Mouse (Mus musculus): Measurements from ENCODE around the gene Casc3.

DNA sequence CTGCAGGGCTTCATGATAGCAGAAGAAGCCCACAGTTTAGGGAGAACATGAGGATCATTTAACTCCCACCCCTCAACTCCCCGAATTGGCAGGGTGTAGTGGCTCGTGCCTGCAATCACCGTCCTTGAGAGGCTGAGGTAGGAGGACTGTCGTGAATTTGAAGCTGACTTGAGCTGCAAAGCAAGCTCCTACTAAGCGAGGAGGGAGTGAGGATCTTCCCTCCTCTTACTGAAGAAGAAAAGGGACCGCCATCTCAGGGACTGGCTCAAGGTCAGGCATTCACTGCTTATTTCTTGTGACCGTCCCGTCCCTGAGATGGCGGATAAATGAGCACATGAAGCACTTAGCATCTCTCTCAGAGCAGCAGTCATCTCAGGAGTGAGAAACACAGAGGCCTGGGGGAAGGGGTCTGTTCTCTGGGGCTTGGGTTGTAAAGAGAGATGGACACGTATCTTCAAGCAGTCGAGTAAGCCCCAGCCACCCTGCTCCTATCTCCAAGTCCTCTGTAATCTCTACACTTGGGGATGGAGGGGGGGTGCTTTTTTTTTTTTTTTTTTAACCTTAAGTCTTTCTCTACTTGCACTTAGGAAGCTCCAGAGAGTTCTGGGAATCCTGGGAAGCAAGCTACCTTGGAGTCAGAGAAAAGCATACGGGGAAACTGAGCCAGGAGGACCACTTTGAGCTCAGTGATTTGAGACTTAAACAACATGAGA is 28.5 kb upstream of the Casc3 start:
- TF ChIP-seq CTCF (IDR thresholded peaks at IDR 0.05; ENCODE audit: low read depth) (no peak), EP300 (optimal IDR thresholded peaks at IDR 0.05) (no peak)
